In the genomic region with DNA sequence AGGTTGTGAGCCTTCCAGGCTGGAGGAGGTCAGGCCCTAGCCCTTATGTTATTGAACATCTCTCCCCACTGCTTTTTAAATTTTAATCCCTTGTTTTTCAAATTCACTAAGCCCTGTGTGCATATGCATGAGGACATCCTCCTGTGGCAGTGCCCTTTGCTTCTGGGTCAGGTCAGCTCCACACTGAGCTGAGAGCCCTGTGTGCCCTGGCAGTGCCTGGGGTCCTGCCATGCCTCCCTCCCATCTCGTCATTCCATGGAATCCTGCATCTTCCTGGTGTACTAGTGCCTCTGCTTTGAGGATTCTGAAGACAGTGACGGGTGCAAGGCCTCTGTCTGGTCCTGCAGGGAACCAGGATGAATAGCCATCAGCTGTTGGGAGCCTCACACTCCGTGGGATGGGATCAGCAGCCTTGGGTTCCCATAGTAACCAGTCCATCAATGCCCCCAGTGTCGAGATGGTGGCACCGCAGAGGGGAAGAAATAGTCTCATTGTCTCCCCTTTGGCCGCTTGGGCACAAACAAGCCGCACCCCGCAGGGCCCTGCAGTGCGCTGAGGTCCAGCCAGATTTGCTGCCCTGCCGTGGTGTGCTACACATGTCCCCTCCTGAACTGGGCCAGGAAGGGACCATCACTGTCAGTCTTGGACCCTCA, we compare ENCODE assay signal across 9 mouse cellular contexts. TPM values are rescaled to one million over a fixed set of nuclear protein-coding genes. Genes with fewer than 3 reads are reported as not detected.
DNase-seq lines count a peak whose midpoint lies in the region; ATAC-seq lines count a peak whose summit lies in the region.
"Had no signal": no experiment of that assay in that cellular context is flagged by ENCODE, and none has a peak within 500 bp of the region (broad histone marks: within the 10 kb centered on the region; RNA-seq: fewer than 3 reads in every experiment).

No protein-coding gene starts in this region.

- H3K4me2 ChIP-seq in midbrain, embryonic 16.5 days (ENCODE audit: low read length), result no peak overlapping the region

- H3K4me1 ChIP-seq in brown adipose tissue, adult 24 weeks (ENCODE audit: control insufficient read depth, insufficient read depth, insufficient read length, low read length), result peaks cover 11% of the 10 kb centered on the region
- H3K4me1 ChIP-seq in midbrain, embryonic 16.5 days (ENCODE audit: control insufficient read depth, insufficient read depth, low read length), result peaks cover 6% of the 10 kb centered on the region; the same call in 1 of the 2 replicates

- no peak overlapping the region; the same call in 1 of the 2 replicates for H3K9ac ChIP-seq in midbrain, embryonic 16.5 days (ENCODE audit: low read depth, low read length)

- H3K36me3 ChIP-seq in midbrain, embryonic 16.5 days (ENCODE audit: control insufficient read depth, insufficient read depth, low read length), result no peaks in the 10 kb centered on the region

- peaks cover 2% of the 10 kb centered on the region; the same call in 1 of the 2 replicates for H3K27me3 ChIP-seq in midbrain, embryonic 16.5 days (ENCODE audit: control insufficient read depth, insufficient read depth, low read depth, low read length)

- ATAC-seq in midbrain, embryonic 16.5 days, result peak; percentile 86

- no peaks in the 10 kb centered on the region for H3K9me3 ChIP-seq in midbrain, embryonic 16.5 days (replicated peaks; ENCODE audit: control insufficient read depth, low read length, poor library complexity, severe bottlenecking)

- no peak overlapping the region for H3K4me3 ChIP-seq in brown adipose tissue, adult 24 weeks (ENCODE audit: insufficient read depth, low read depth, low read length)
- H3K4me3 ChIP-seq in midbrain, embryonic 16.5 days (ENCODE audit: low read depth, low read length), result no peak overlapping the region

- WGBS in midbrain, embryonic 16.5 days, result 11% methylated on average over 10 of the region's 10 CpGs

- peak overlapping the region; percentile 15; the same call in 1 of the 2 replicates for H3K27ac ChIP-seq in brown adipose tissue, adult 24 weeks (replicated peaks; ENCODE audit: low read depth, low read length)
- H3K27ac ChIP-seq in midbrain, embryonic 16.5 days (ENCODE audit: low read length), result no peak overlapping the region

- peak; percentile 50 for DNase-seq in embryo, embryonic 10.5 days (ENCODE audit: low spot score)
- peak; percentile 41 to 76 for DNase-seq in layer of hippocampus, adult 18-20 months (ENCODE audit: low spot score in 2 of 2)
- no peak for DNase-seq in thymus, postnatal 0 days (ENCODE audit: low spot score)
- no peak for DNase-seq in ovary, postnatal 14 days (ENCODE audit: low spot score)
- DNase-seq in urinary bladder, adult 2 months (ENCODE audit: low spot score), result no peak
- no peak for DNase-seq in adrenal gland, adult (ENCODE audit: inconsistent age in 2 of 2, low spot score in 1 of 2)
- DNase-seq: thymus, postnatal 36 days had no signal

RNA-seq across cellular contexts. Expression of gene Pcsk6, which starts 9.5 kb away (rescaled TPM):
- 33.4 and 63.6 TPM in 2 replicates for polyA plus RNA-seq in brown adipose tissue, adult 24 weeks (2012; ENCODE audit: insufficient read depth, insufficient read length, missing spikeins)
- 10 to 100 TPM; 16.9 to 19.5 TPM for total RNA-seq in layer of hippocampus, adult 18-20 months (2021)
- 0.82 and 1.2 TPM in 2 replicates for polyA plus RNA-seq in midbrain, embryonic 16.5 days (2015; fragmentation: Nextera tagmentation; extraction: Ambion mirVana)
- 0.93 and 1.2 TPM in 2 replicates for polyA plus RNA-seq in thymus, postnatal 0 days (2015; fragmentation: Nextera tagmentation; extraction: Ambion mirVana)
- 5.7 and 6.5 TPM in 2 replicates for polyA plus RNA-seq in urinary bladder, adult 2 months (2012; rRNA removed)

Comparison
In these comparisons a context has a peak if more than half of its experiments do, and no peak if none do; other contexts are left out.
1. DNase-seq: peak in embryo, embryonic 10.5 days (single experiment) and layer of hippocampus, adult 18-20 months (2 of 2); none in thymus, postnatal 0 days (single experiment), ovary, postnatal 14 days (single experiment), urinary bladder, adult 2 months (single experiment) and adrenal gland, adult (0 of 2).